Mouse (Mus musculus) myocyte (in vitro differentiated cells): ENCODE results near the gene Rad51c.

Experiments
- E2F4 ChIP-seq: IDR thresholded peaks from one replicate; pipeline ENCODE4 v1.6.1; 2011; ENCODE audit warnings: mild to moderate bottlenecking, control low read depth, moderate library complexity; ENCODE audit not compliant: insufficient read depth
- POLR2A ChIP-seq: IDR thresholded peaks from one replicate; pipeline ENCODE4 v1.6.1; 2011; ENCODE audit warnings: low read depth, mild to moderate bottlenecking, control low read depth, moderate library complexity; ENCODE audit not compliant: insufficient read length
- POLR2AphosphoS2 ChIP-seq: IDR thresholded peaks from one replicate; pipeline ENCODE4 v1.6.1; 2011; ENCODE audit warnings: low read depth, control low read depth; ENCODE audit not compliant: insufficient read length
- TCF12 ChIP-seq: IDR thresholded peaks from one replicate; pipeline ENCODE4 v1.6.1; 2011; ENCODE audit warnings: mild to moderate bottlenecking, control low read depth; ENCODE audit not compliant: poor library complexity, insufficient read depth, severe bottlenecking

DNA sequence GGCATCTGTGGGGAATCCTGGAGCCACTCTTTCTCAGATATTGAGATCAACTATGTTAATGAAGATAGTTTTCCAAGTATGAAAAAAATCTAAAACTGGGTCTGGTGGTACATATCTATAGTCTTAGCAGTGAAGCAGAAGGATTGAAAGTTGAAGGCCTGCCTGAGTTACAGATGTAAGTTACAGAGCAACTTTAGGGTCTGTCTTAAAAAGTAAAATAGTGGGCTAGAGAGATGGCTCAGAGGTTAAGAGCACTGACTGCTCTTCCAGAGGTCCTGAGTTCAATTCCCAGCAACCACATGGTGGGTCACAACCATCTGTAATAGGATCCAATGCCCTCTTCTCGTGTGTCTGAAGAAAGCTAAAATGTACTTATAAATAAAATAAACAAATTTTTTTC lies 27.7 kb upstream of the Rad51c start:
- TF ChIP-seq E2F4 (no peak), TCF12 (no peak), POLR2A (no peak), POLR2AphosphoS2 (no peak)
